Mouse (Mus musculus): ENCODE measurements around the gene Rbm42. TPM values are rescaled to one million over a fixed set of nuclear protein-coding genes. Genes with fewer than 3 reads are reported as not detected.

Gene Rbm42
- total RNA-seq, 2 experiments from 2014 or later = 67.4 to 74.4 TPM

DNA sequence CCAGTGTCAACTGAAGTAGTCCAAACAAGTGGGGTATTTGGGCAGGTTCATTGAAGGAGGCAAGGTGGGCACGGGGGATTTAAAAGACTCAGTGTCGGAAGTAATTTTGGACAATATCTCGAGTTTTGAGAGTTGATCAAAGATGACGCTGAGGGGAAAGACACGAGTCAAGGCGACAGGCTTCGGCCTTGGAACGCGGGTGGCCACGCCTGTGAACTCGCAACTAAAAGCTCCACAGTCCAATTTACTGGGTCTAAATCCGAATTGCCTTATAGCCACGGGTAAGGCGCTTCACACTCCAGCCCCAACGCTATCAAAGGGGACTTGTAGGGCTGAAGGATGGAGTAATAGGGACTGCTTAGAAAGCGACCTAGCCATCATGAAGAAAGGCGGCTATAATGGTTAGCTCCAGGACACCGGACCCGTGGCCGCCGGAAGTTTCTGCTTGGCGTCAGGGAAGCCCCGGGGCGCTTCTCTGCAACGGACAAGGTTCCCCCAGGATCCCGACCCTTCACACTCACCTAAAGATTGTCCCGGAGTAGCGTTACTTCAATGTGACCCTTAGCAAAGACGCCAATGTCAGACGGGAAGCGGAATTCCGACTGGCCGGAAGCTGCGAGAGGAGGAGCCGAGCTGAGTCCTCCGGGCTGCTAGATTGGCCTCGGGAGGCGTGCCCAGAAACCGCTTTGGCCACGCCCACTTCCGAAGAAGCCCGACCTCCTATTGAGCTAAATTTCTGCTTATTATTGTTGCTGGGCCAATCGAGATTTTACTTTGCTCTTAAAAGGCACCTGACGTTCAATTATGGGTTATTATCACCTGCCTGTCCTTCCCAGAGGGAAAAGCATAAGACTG lies 24.4 kb downstream of the Rbm42 start, which contains the start of gene Cox6b1:
Gene Cox6b1 (minus strand): TSS at position 622 of the 855 bp plus-strand sequence.
- DNase-seq (ENCODE audit: low spot score in 2 of 2) = peak; percentile 79 to 86
- intact Hi-C loops (cut with DNase I) = no loop called here

DNA sequence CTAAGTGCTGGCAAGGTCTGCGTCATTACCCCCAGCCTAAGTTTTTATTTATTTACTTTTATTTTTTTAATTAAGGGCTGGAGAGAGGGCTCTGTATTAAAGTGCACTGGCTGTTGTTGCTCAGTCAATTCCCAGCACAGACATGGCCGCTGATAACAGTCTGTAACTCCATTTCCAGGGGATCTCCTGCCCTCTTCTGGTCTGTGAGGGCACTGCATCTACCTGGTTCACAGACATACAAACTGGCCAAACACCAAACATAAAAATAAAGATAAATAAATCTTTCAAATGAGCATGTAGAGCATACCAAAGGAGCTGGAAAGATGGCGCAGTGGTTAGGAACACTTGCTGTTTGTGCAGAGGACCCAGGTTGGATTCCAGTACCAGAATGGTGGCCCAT lies 30.9 kb downstream of the Rbm42 start:
- no peak for DNase-seq (ENCODE audit: low spot score in 2 of 2)
- intact Hi-C loops (cut with DNase I) = no loop called here

DNA sequence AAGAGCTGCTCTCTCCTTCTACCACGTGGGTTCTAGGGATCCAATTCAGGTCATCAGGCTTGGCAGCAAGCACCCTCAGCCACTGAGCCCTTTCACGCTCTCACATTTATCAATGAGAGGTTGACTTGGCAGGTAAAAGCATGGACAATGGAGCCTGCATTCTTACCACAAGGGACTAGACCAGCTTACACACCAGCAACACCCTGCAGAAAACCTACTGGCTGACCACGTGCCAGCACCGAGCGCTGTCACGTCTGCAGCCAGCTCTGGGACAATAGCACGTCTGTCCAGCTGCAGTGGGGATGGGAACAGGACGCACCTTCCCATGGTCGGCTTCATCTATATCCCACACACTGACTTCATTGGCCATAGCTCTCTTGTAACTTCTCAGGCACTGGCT lies 31.5 kb downstream of the Rbm42 start:
- intact Hi-C loops (cut with DNase I) = no loop called here

DNA sequence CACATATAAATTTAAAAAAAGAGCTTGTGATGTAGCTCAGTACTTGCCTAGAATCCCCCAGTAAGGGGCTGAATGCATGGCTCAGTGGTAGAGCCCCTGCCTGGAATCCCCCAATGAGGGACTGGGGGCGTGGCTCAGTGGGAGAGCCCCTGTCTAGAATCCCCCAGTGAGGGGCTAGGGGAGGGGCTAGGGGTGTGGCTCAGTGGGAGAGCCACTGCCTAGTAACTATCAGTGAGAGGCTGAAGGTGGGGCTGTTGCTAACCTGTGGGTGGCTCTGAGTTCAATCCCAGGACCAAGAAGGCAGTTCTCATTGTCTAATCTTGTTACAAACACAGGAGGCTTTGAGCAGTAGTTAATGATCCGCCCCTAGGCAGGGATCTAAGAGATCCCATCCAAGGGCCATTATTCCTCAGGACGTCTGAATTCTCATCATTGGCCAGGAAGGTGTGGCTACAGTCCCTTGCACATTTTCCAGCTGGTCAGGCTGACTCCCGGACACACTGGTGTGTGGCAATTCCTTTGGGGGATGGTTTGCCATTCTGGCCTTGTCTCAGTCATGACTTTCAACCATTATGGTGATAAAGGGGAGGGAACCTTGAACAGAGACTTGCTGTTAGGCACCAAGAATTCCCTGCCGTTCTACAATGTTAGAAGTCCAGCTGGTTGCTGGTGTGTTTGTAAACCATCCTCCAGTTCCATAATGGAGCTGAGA lies 34.9 kb downstream of the Rbm42 start:
- intact Hi-C loops (cut with DNase I) = no loop called here
- DNase-seq (ENCODE audit: low spot score in 2 of 2) = no peak

More for the DNA sequence above, 31.5 kb downstream of the Rbm42 start:
- DNase-seq (ENCODE audit: low spot score in 2 of 2) = no peak

DNA sequence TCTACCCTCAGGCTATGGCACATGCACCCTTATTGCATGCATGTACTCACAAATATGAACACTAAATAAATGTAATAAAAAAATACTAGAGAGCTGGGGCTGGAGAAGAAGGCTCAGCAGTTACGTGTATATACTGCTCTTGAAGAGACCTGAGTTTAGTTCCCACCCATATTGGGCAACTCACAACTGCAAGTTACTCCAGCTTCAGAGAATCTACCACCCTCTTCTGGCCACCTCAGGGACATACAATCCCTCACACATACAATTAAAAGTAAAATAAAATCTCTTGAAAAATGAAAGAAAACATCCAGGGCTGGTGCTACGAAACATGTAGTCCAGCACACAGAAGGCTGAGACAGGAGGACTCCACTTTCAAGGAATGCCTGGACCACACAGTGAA lies 35.7 kb downstream of the Rbm42 start:
- no peak for DNase-seq (ENCODE audit: low spot score in 2 of 2)
- intact Hi-C loops (cut with DNase I) = no loop called here

DNA sequence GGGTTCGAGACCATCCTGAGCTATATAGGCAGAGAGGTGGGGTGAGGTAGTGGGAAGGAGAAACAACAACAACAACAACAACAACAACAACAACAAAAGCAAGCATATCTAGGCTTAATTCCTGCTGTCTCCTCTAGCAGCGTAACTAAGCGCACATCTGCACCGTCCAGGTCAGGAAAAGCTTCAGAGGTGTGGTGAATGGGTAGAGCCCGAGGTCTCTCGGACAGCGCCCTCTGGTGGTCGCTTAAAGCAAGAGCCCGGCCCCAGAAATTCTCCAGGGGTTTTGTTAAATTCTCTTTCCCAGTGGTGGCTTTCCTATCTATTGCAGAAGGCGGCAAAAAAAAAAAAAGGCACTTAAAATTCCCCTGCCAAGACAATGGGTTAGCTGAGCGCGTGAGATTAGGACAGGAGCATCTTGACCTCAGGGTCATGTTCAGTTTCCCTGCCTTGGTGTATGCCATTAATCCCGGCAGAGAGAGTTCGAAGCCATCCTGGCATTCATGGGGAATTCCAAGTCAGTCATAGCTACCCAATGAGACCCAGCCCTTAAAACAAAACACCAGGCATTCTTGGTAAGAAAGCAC lies 36.5 kb downstream of the Rbm42 start:
- intact Hi-C loops (cut with DNase I) = loop anchor here (1.0 kb wide), 1 partner anchor 24 kb away; no protein-coding TSS in a partner anchor

DNA sequence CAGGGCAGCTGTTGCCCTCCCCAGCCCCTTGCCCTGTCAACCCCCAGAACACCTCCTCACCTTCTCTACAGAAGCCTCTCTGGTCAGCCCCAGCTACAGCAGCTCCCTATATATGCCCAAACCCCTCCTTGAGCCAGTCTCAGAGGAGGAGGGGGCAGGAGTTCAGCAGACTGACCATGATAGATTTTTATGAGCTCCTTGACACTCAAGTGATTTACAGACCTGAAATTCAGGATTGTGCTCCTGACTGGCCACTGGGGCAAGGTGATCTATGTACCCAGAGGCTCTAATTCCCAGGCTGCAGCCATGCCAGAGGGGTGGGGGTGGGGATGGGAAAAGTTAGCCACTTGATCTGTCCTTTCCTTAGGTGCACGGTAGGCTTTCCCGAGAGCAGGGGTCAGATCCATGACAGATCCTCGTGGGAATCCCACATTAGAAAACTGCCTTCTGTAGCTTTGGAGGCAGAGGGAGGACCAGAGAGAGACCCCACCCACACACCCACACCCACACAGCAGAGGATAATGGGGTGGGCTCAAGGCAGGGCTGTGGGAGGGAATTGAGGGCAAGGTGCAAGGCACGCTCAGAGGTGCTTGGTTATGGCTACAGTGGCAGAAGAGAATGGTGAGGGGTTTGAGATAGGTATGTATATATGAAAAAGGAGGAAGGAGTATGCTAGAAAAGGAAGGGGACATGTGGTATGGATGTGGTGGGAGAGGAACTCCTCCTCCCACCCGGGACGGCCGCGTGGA lies 37.3 kb downstream of the Rbm42 start, which contains the start of gene Upk1a:
Gene Upk1a (minus strand): TSS at position 194 of the 749 bp plus-strand sequence.
- intact Hi-C loops (cut with DNase I) = loop anchor here (1.0 kb wide), 1 partner anchor 24 kb away; no protein-coding TSS in a partner anchor
- no peak for DNase-seq (ENCODE audit: low spot score in 2 of 2)

More for the DNA sequence above, 36.5 kb downstream of the Rbm42 start:
- DNase-seq (ENCODE audit: low spot score in 2 of 2) = peak in 1 of 2 experiments; percentile 35

DNA sequence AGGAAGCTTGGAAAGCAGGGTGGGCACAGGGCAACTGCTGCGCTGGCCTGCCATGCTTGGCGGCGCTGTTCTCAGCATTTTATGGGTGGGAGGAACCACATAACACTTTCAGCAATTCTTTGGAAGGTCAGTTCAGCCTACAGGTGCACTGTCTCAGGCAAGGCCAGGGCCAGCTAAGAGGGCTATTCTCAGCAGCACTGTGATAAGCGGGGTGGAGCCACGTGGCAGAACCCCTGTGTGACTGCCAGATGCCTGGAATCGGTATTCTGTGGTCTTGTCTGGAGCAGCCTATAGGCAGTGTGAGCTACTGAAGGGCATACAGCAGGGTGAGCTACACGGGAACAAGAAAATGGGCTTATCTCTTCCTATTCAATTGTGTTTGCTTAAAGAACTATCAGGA lies 40.1 kb downstream of the Rbm42 start:
- DNase-seq (ENCODE audit: low spot score in 2 of 2) = no peak
- intact Hi-C loops (cut with DNase I) = no loop called here

DNA sequence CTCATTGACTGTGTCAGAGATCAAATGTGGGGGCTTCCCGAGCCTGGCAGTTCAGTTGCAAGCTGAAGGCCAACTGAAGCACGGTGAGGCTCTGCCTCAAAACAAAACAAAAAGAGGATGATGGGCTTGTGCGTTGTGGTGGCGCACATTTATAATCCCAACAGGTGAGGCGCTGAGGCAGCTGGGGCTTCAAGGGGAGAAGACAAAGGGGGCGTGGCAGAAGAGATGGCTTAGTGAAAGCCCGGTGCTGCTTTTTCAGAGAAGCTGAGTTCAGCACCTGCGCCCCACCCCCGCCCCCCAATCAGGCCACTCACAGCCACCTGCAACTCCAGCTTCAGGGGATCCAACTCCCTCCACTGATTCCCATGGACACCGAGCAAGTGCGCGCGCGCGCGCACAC lies 41.6 kb downstream of the Rbm42 start:
- intact Hi-C loops (cut with DNase I) = no loop called here
- no peak for DNase-seq (ENCODE audit: low spot score in 2 of 2)

DNA sequence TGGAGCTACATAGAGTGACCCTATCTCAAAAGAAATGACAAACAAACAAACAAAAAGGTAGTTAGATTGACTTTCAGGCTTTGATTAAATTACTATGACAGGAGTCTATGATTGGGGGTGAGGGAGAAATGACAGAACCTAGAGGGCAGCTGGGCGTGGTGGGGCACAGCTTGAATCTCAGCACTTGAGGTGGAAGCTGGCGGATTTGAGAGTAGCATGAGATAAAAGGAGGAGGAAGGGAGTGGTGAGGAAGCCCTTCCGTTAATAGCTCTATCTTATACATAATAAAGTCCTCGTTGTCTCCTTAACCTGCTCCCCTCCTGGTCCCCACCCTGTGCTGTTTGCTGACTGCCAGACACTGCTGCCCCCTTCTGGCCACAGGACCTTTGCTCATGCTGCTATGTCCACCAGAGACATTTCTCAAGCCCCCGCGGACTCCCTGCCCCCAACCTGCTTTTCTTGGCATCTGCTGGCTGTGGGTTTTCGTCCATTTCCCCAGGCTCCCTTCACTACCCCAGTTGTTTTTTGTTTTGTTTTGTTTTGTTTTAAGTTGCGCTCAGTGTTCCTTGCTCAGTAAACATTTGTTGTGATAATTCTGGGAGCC lies 42.3 kb downstream of the Rbm42 start:
- intact Hi-C loops (cut with DNase I) = no loop called here
- DNase-seq (ENCODE audit: low spot score in 2 of 2) = no peak

DNA sequence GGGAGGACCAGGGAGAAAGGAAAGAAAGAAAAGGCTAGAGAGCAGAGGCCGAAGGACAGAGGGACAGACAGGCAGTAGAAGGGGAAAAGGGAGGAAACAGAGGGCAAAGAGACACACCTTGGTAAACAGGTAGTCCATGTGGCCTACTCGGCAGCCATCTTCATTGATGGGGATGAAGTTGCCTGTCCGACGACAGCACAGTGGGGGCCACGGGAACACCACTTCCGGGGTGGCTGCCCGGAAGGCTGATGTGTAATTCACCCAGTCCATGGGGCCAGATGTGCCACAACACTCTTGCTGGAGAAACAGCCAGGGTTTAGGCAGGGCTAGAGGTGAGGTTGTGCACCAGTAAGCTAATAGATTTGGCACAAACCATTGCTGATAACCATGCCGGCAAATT lies 45.2 kb downstream of the Rbm42 start:
- DNase-seq (ENCODE audit: low spot score in 2 of 2) = no peak
- intact Hi-C loops (cut with DNase I) = no loop called here

DNA sequence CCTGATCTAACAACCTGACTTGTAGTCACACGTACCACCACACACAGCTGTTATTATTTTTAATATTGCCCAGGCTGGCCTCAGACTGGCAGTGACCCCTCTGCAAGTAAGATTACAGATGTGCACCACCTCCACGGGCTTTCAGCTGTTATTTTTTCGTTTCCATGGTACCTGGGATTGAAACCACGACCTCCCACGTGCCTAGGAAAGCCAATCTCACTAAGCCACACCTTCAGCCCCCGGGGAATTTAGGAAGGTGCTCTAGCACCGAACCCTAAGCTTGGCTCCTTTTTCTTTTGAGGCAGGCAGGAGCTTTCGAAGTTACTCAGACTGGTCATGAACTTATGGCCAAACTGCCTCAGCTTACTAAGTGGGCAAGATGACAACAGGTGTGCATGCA lies 45.7 kb downstream of the Rbm42 start:
- intact Hi-C loops (cut with DNase I) = no loop called here
- no peak for DNase-seq (ENCODE audit: low spot score in 2 of 2)

DNA sequence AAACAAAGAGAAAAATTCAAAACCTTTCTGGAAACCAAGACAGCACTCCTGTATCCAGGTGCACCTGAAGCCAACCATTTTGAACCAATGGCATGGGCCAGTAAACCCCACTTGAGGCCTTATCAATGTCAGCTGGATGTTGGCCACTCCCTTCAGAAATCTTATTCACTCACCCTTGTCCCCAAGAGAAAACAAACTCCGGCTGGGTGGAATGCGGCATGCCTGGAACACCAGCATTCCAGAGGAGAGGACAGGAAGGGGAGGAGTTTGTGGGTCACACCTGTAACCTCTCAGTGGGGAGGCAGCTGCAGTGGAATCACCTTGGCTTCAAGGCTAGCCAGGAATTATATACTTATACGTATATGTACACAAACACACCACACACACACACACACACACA lies 47.5 kb downstream of the Rbm42 start:
- DNase-seq (ENCODE audit: low spot score in 2 of 2) = no peak
- intact Hi-C loops (cut with DNase I) = no loop called here

DNA sequence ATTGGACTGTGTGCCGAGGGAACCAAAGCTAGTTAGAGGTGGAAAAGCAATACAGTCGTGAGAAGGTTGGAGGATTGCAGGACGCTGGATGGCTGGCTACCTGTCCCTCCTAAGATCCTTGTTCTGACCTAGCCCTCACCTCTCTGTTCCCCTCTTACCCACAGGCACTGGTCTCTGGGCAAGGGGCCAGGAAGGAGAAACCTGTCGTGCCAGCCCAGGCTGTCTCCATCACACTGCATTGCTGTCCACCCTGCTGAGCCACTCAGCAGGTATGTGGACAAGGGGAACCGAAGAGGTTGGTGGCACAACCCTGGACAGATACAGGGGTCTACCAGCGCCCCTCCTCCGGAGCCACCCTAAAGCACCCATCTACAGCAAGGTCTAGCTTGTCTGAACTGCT lies 49.5 kb downstream of the Rbm42 start:
- no peak for DNase-seq (ENCODE audit: low spot score in 2 of 2)
- intact Hi-C loops (cut with DNase I) = no loop called here

DNA sequence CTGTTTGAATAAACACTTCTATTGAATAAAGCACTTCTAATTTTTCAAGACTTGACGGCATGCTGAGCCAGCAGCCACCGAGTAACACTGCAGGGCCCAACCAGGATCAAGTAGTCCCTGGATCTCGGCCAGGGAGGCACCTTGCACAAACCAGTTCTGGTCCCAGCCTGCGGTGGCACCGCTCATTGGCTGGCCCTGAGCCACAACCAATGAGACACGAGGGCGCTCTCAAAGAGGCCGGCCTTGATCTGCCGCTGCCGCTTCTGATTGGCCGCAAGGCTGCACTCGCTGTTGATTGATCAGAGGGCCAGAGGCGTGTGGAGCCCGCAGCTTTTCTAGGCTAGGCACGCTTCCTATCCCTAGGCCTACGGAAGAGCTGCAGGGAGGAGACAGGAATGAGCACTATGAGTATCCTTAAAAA lies 50.2 kb downstream of the Rbm42 start:
- intact Hi-C loops (cut with DNase I) = no loop called here
- peak; percentile 87 for DNase-seq (ENCODE audit: low spot score in 2 of 2)

DNA sequence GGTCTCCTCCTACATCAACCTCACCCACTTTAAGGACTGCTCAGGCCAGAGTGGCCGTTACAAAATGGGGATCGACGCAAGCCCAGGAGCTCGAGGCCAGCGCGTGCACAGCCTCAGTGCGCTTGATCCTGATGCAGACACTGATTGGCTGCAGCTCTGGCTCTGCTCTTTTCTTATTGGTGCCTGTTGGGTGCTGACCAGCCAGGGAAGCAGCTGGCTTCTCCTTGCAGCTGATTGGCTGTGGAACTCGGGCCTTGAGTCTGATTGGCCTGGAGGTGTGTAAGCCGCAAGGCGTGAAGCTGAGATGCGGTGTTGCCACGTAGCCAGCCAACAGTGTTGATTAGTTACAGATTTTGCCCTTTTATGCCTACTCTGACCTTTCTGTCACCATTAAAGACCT lies 51.3 kb downstream of the Rbm42 start, which contains the start of gene Zbtb32:
Gene Zbtb32 (minus strand): TSS at position 124 of the 400 bp plus-strand sequence.
- intact Hi-C loops (cut with DNase I) = no loop called here
- DNase-seq (ENCODE audit: low spot score in 2 of 2) = no peak

DNA sequence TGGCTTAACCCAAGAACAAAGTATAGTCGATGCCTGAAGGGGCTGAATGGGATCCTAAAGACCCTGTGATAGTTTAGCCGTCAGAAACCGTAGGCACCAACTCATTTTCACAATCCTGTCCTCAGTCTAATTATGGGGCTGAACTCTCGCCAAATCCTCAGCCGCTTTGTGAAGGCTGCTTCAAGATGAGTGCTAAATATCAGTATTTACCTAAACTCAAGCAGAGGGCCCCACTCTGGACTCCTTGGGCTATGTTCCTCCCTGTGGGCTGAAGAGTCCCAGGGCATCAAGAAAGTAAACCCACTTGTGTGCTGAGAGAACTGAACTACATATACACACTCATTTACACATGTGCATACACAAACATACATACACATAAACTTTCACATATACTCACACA lies 53.3 kb downstream of the Rbm42 start:
- DNase-seq (ENCODE audit: low spot score in 2 of 2) = no peak
- intact Hi-C loops (cut with DNase I) = no loop called here

DNA sequence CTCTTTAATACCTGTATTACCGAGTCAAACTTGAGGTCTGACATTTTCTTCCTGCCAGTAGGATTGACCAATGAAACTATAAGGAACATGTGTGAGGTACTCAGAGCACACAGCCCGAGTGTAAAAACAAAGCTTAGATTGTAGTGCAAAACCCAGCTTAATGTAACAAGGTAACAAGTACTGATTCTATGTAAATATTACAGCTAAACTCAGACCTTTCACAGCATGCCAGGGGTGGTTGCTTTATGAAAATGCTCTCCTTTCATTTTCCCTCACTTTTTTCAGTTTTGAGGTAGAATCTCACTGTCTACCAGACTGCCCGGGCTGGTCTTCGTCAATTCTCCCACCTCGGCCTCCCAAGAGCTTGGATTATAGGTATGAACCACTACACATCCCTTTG lies 54.0 kb downstream of the Rbm42 start:
- intact Hi-C loops (cut with DNase I) = no loop called here
- no peak for DNase-seq (ENCODE audit: low spot score in 2 of 2)

DNA sequence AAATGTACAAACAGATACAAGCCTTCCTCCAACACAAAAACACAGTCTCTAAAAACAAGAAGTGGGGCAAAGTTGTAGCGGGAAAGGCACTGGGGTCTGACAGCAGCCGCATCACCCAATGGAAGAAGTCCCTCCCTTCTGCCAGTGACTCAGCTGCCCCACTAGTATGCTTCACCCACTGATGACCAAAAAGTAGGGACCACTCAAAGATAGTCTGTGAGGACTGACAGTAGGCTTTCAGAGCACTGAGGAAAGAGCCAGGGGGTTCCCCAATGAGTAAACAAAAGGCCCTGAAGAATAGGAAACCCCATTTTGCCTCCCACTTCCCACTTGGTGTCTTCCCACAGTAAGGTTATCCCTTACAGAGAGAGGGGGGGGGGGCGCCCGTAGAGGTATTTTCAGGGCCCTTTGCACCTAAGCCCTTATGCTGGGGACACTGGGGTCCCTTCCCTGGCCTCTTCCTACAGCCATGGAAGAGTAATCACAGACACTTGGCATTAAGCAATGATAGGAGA lies 55.5 kb downstream of the Rbm42 start:
- intact Hi-C loops (cut with DNase I) = no loop called here

More for the DNA sequence above, 55.5 kb downstream of the Rbm42 start:
- DNase-seq (ENCODE audit: low spot score in 2 of 2) = no peak
